Mouse (Mus musculus) retina, postnatal 1 day (tissue): ENCODE data around the gene Rnase12.
"Not testable (repeated sequence)": the region's sequence is repeated elsewhere in the genome, so short reads cannot be mapped to it uniquely, and the experiment has no call there.

Source experiments
- DNase-seq: peaks from one replicate; pipeline ENCODE4 v3.0.0-alpha.2; 2012

Rnase12 gene

GRCm38 (mm10) chr14:51014724-51015123 is 42.7 kb downstream of the Rnase12 start:
- DNase-seq: not testable (repeated sequence)

GRCm38 (mm10) chr14:51009572-51009971 is 47.9 kb downstream of the Rnase12 start:
- no peak for DNase-seq

GRCm38 (mm10) chr14:51008781-51009180 is 48.7 kb downstream of the Rnase12 start:
- DNase-seq: no peak

GRCm38 (mm10) chr14:51007914-51008713 is 49.3 kb downstream of the Rnase12 start:
- DNase-seq: no peak

GRCm38 (mm10) chr14:51007152-51007801 is 50.2 kb downstream of the Rnase12 start, which contains the start of gene Rnase10:
TSS of gene Rnase10 (plus strand) at chr14:51007751.
- no peak for DNase-seq
